Mouse (Mus musculus) T-cell, adult 2 months (primary cell): ENCODE measurements at regions not wholly inside any gene's neighbourhood (a gene's known extent, or its start where the extent isn't known, plus 50 kb on each side); places are given as distances from the start of the nearest gene placed in this dataset.
"Not testable (repeated sequence)": the region's sequence is repeated elsewhere in the genome, so short reads cannot be mapped to it uniquely, and the experiment has no call there.

Experiments
- DNase-seq: peaks from one replicate; pipeline ENCODE4 v3.0.0; 2022; ENCODE audit warnings: low spot score

DNA sequence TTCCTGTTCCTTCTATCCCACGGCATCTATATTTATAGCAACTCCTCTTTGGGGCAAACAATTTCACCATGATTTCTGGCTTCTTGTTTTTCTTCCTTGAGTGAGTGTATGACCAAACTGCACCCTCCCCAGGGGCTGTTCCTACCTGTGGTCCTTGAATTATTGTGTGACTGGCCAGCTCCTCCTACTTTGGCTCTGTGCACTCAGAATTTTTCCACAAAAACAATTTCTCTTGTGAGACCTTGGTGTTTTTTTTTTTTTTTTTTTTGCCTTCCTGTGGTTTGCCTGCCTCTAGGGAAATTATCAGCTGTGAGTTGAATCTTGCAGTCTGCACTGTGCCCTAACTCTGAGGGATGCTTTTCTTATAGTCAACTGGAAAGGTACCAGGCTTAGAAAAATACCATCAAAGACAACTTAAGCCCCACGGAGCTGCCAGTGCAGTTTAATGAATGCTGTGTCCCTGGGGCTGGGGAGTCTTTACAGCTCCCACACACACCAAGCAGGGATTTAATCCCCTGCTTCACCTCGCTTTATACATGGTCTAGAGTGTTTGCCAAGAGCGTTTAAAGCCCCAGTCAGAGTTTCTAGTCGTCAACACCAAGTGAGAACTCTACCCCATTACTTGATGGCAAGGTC lies 216.2 kb upstream of the Sesn3 start:
- no peak for DNase-seq

DNA sequence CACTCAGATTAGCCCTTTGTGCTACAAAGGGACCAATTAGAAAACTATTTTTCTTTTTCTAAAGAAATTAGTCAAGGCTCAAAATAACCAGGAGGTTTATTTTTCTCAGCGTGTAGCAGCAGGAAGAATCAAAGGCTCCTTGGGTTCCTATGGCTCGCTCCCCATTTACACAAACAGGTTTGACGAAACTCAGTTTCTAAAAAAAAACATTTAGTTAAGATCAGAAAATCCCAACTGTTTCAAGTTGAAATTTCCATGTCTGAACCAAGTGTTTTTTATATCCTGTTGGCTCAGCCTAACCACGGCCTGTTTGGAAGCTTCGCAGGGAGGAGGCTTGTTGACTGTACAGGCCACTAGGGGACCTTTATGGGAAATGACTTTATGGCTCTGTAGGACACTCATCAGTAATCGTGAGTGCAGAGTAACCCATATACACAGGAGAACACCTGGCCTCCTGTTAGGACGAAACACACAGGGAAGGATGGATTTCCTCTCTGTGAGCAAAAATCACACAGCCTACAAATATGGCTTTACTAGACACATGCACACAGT lies 215.6 kb upstream of the Sesn3 start:
- DNase-seq = no peak

DNA sequence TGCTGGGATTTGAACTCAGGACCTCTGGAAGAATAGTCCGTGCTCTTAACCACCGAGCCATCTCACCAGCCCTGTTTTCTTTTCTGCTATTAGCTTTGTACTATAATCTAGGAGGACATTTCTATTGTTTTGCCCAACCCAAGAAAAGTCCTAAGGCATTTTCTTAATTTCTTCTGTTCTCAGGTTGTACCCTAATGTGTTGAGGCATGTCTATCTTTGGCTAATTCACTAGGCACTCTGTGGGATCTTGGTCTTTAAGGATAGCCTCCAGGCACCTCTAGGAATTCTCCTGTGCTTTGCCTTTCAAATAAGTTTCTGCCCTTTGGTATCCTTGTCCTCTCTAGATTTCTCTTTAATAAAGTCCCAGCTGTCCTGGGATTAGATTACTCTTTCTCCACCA lies 214.6 kb upstream of the Sesn3 start:
- DNase-seq = no peak

DNA sequence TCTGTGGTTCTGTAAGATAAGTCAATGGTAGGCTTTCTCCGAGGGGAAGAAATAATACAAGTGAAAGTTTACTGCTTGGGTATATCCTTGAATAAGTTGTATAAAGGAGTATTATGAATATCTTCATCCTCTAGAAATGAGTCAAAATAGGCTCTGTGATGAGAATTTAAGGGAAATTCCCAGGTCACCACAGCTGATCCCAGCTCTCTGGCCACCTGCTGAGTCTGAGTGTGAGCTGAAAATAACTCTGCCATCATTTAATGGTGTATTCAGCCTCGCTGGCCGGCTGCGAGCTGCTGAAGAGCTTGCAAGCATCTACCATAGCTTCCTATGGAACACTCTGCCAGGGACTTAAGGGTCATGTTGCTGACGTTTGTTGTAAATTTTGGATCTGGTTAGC lies 213.5 kb upstream of the Sesn3 start:
- DNase-seq = no peak

DNA sequence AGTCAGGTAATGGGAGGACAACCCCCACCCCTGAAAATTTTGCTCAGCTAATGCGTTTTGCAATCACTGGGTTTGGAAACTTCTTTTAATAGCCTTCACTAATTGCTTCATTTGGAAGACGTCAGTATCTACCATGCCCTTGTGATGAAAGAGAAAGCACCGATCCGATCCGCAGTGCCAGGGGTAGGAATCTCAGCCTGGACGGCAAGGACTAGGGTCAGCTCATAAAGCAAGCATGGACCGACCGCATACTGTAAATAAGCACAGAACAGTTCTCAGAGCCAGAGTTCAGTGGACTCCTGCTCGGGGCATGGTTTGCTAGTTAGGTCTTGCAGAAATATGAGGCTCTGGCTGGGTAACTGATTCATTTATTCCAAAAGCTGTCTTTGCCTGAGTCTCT lies 213.0 kb upstream of the Sesn3 start:
- DNase-seq = no peak

DNA sequence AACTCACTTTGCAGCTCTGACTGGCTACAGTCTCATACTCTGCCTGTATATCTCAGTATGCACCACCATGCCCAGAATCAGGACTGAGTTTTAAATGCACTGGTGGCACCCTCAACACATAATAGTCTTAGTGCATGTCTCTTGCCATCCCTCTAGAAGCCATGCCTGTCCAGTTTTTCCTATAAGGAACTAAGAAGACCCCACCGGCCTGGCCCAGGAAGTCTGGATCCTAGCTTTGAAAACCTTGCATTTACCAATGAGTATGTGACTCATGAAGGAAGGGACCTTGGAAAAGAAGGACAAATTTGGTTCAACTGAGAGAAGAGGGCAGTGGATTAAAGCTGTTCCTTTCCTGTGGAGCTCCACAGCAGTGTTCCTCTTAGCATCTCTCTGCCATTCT lies 212.2 kb upstream of the Sesn3 start:
- no peak for DNase-seq

DNA sequence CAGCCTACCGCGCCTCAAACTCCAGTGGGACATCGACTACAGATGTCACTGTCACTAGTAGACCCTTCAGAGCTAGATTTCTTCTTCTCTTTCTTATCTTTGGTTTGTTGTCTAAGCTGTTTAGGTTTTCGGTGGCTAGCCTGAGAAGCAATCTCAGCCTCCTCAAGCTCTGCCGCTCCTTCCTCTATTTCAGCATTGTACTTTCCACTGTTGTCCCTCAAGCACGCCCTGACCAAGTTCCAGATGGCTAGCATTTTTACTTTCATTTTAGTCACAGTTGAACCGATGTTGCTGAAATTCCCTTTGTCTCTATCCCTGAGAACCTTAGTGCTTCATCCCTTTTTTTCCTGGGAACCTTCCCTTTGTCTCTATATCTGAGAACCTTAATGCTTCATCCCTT lies 208.1 kb upstream of the Sesn3 start:
- not testable (repeated sequence) for DNase-seq

DNA sequence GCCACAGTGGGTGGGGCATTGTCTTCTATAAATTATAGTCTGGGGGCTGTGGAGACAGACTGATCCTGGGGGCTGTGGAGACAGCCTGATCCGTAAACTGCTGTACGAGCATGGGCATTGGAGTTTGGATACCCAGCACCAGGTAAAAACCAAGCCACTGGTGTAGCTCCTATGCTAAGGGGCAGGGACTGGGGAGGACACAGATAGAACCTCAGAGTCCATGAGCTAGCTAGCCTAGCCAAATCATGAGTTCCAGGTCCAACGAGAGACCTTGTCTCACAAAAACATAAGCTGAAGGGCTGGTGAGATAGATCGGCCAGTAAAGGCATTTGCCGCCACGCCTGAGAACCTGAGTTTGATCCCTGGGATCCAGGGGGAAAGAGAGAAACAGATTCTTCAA lies 205.8 kb upstream of the Sesn3 start:
- no peak for DNase-seq

DNA sequence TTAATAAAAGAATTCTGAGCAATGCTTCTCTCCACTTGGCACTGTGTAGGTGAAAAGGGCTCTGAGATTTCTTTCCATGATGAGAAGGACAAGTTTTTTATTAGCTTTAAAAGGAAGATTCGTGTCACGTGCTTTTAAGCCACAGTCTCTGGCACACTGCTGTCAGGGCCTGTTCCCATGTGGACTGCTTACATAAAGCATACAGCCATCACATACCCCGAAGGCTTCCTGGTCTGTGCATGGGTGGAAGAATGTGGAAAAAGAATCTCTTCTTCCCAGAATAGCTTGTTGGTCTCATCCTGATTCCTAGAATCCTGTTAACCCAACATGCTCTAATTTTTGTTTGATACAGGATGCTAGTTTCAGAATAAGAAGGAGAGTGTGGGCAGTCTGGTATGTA lies 205.1 kb upstream of the Sesn3 start:
- DNase-seq = no peak

DNA sequence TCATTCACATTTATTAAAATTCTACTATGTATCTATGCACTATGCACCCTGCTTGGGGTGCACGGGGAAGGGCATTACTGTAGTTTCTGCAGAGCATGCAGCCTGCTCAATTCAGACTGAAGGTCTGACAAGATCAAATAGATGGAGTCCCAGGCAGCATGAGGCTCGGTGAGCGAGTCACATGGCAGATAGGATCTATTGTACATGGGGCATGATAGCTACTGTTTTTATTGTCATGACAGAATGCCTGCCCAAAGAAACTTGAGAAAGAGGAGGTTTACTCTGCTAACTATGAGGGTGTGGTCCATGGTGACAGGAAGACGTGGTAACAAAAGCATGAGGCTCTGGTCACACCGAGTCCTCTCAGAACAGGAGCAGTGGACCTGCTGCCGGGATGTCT lies 203.1 kb upstream of the Sesn3 start:
- DNase-seq = no peak

DNA sequence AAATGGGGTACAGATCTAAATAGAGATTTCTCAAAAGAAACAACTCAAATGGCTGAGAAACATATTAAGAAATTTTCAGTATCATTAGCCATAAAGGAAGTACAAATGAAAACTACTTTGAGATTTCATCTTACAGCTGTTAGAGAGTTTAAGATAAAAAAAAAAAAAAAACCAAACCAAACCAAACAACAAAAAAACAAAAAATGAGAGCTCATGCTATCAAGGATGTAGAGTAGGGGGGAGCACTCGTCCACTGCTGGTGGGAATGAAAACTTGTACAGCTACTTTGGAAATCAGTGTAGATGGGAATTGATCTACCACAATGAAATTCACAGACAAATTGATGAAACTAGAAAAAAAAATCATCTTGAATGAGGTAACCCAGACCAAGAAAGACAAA lies 201.9 kb upstream of the Sesn3 start:
- DNase-seq = no peak

DNA sequence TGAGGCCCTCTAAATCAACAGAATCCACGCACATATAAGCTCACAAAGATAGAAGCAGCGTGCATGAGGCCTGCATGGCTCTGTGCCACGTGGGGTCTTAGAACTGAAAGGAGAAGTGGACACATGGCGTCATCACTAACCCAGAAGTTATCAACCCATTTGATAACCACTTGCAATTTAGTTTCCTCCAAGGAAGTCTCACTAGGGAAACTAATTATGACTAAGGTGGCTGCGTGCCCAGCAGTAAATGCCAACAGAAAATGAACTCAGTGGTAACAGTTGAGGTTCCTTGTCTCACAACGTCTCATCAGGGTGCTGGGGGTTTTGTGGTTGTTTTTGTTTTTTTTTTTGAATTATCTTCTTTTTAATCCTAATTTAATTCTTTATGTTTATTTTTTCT lies 200.6 kb upstream of the Sesn3 start:
- no peak for DNase-seq

DNA sequence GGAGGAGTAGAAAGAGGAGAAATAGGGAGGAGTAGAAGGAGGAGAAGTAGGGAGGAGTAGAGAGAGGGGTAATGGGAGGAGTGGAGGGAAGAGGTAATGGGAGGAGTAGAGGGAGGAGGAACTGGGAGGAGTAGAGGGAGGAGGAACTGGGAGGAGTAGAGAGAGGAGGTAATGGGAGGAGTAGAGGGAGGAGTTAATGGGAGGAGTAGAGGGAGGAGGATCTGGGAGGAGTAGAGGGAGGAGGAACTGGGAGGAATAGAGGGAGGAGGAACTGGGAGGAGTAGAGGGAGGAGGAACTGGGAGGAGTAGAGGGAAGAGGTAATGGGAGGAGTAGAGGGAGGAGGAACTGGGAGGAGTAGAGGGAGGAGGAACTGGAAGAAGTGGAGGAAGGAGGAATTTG lies 200.0 kb upstream of the Sesn3 start:
- DNase-seq = not testable (repeated sequence)

DNA sequence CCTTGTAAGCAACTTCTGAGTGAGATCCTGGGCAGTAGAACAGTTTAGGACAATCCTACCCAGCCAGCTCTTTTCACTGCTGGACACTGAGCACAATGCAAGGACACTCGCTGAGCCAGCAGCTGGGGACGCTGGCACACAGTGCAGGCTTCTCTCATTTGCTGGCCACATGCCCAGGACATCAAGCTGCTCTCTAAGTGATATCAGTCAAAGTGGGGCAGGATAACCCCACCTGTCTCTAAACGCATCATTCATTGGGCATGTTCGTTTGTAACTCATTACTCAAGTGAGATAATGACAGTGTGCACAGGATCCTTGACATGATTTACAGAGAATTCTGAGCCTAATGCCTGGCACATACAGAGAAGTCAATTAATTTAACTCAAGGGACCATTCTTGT lies 199.4 kb upstream of the Sesn3 start:
- DNase-seq = no peak

DNA sequence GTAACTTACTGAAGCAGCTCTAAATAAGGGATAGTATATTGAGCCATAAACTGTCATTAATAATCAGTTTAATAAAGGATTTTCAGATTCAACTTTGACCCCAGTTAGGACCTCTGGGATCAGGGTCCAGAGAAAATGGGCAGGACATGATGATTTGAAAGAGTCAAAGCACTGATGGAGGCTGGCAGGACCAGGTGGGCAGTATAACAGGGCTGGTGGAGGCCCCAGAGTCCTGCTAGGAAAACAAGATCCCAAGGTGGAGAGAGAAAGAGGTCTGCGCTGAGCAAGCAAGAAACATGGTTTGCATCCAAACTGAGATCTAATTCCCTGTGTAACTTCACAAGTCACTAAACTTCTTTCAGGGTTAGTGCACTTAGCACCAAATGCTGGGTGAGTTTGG lies 199.0 kb upstream of the Sesn3 start:
- no peak for DNase-seq

DNA sequence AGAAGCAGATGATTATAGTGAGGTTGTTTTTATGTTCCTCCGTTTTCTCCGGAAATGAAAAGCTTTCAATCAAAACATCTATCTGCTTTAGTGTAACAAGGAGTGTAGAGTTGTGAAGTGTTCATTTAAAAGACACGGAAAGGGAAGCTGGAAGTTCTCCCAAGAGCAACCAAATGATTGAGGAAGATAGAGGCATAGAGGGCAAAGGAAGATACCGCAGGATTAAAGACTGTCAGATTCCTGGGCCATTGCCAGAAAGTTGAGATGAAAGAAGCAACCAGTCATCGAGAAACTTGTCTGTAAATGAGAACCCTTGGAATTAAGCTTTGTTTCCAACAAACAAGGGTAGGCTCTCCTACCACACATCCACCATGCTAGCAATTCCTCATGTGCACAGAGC lies 198.1 kb upstream of the Sesn3 start:
- no peak for DNase-seq

DNA sequence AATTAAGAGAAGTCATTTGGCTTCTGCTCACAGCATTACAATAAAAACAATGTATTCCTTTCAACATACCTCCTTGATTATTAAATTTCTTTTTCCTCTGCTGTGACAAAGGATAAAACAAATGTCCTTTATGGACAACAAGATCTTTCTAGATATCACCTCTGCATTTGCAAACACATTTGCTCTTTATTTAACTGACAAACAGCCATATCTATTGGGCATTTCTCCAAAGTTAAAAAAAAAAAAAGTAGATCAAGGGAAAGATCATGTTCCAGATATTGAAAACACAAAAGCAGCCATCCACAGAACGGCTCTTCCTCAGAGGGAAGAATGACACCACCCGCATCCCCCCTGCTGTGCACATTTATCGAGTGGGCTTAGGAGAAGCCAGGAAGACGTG lies 193.7 kb upstream of the Sesn3 start:
- DNase-seq = no peak

DNA sequence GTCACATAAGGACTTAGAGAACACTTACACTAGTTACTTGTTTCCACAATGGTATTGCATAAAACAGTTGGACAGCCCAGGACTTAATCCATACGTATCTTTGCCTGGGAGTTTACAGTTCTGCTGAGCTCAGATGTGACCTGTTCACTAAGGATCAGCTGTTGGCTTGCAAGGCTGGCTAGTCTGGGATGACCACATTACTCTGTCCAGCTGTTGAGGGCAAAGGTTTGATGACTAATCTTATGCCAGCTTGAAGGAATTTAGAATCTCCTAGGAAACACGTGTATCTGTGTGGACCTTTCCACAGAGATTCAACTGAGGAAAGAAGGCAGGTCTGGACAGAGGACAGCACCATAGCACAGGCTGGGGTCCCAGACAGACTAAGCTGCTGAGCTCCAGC lies 188.7 kb upstream of the Sesn3 start:
- no peak for DNase-seq

DNA sequence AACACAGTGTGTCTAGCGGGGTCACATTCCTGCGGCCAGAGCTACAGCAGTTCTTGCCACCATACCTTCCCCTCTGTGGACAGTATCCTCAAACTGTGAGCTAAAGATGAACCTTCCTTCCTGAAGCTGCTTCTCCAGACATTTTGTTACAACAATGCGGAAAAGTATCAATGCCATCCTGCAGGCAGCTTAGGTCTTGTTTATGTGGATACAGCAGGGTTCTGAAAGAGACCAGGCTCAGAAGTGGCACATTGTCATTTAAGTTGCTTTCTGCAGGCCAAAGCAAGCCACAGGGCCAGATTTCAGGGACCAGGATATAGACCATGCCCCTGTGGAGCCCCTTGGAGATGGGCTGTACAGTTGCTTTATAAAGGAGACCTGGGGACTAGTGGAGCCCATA lies 188.3 kb upstream of the Sesn3 start:
- no peak for DNase-seq

DNA sequence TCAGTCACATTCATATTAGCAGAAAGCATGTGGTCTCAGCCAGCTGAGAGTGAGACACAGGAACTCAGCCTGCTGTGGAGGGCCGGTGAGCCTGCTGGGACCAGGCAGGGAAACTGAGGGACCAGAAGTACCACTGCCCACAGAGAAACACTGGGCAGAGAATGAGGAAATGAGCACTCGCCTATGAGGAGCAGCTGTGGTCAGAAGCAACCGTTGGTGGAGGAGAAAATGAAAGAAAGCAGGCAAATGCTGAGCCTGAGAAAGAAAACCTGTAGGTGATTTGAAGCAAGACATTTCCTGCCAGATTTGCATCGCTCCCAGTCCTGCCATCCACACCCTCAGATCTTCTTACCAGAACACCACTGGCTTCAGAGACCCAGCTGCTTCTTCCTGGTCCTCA lies 187.0 kb upstream of the Sesn3 start:
- DNase-seq = peak; percentile 28

DNA sequence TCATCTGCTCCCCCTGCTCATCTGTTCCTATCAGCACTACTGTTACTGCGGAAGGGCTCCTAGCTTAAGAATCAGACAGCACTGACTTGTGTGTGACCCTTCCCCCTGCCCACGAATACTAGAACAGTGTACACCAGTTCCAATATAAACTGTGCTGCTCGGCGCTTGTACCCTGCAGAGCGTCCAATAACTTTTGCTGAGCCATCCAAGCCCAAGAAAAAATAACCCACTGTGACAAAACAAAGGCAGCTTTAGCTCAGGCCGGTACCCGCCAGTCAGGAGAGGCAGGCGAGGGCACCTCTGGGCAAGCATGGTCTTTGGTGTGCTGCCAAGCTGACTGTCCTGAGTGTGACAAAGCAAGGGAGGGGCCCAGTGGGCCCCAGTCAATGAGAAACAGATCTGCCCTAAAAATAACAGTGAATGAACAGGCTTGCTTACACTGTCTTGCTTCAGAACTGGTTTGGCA lies 185.0 kb upstream of the Sesn3 start:
- no peak for DNase-seq

DNA sequence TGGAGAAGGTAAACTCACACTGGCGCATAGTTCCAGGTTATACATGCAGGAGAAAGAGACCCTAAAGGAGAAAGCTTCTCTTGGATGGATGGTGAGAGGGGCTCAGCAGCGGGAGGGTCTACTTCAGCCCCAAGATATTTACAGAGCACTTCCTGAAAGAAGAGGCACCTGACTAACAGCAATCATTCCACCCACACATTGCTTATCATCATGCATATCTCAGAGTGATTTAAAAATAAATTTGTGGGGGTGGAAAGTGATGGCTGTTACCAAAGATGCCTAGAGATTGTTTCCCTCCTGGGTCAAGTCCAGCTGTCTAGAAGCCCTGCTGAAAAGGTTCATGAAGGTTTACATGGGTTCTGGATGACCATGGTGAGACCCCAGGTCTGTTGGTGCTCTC lies 184.4 kb upstream of the Sesn3 start:
- no peak for DNase-seq

DNA sequence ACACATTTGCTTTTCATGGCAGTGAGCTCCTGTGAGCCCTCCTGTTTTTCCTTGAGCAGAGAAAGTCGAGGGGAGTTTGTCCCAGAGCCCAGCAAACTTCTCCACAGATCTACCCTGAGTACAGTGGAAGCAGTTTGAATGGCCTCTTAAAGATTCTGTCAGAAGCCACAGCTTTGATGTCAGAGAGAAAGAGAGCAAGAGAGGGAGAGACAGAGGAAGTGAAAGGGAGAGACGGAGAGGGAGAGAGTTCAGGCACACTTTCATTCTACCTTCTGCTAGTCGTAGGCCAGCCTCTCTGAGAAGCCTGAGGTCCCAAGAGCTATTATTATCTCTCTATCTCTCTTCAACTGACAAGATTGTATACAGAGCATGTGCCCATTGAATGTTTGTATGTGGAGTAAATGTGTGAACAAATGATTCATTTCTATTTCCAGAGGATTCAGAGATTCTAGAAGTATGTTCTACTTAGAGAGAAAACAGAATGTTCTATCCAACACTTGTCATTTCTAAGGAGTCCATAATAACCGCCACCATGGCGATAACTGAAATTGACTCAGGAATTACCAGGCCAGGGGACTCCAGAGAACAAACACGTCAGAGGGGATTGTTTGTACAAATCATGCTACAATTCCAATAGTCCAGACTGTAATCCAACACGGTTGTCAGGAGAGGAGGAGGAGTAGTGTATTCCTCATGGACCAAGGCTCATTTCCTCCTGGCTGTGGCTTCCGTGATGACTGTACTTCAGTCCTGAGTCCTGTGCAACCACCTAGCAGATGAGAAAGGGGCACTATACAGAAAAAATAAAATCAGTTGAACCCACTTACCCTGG lies 183.6 kb upstream of the Sesn3 start:
- DNase-seq = no peak

DNA sequence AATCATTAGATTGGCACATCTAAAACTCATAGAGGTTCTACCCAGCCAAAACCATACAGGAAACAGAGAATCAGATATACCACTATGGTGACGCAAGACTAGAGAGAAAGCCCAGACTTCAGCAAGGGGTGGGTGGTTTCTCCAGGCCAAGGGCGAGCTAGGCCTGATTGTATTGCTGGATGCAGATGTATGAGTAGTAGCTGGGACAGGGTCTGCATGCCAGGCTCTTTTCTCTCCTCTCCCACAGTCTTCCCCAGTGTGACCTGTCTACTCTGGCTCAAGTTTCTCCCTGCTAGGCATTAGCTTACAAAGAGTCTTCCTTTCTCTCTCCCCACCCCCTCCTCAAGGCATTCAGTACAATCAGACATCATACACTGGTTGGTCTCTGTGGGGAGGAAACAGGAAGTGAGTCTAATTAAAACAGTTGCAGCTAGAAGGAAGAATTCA lies 181.8 kb upstream of the Sesn3 start:
- peak; percentile 76 for DNase-seq
